Mouse (Mus musculus) c-Kit-negative CD71-positive TER-119-positive erythroid progenitor cells, embryonic 14.5 days (primary cell): ENCODE data around the gene Ptprd.

Experiments
- DNase-seq: peaks from one replicate; pipeline ENCODE4 v3.0.0-alpha.2; 2013; ENCODE audit warnings: low read depth, low spot score

Gene Ptprd

DNA sequence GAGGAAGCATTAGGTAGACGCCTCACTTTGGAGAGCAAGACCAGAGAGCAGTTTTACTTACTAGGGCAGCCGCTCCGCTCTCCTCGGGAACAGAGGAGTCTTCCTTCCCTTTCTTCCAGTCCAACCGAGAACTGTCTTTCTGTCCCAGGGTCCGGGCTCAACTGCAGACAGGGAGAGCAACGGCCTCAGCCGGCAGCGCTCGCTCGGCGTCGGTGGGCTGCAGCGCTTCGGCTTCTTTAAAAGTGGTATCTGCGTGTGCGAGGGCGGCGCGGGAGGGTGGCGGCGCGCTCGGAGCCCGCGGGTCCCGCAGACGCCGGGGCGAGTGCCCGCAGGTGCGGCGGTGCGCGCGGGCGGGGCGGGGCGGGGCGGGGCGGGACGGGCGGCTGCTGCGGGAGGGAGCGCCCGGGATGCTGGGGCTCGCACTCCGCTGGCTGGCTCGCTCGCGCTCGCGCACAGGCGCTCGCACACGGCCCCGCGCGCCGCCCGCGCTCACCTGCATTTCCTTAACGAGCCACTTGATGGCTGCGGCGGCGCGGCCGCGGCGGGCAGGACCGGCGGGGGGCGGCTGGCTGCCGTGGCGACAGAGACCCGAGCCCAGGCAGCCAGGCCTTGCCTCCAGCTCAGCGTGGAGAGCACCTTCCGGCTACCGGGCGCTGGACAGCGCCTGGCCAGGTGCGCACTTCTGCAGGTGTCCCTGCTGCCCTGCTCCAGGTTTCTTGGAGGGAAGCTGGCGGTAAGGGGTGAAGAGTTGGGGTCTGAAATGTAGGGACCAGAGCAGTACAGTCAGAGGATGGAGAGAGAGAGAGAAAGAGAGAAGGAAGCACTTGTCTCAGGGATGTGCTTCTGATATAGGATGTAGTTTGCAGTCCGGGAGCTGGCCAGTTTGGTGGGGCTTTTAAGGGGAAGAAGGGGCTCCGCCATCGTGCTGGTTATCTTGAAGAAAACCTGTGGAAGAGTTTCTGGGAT is at the start of gene Ptprd:
TSS of gene Ptprd (minus strand) at position 433 of the 966 bp plus-strand sequence.
- no peak for DNase-seq

DNA sequence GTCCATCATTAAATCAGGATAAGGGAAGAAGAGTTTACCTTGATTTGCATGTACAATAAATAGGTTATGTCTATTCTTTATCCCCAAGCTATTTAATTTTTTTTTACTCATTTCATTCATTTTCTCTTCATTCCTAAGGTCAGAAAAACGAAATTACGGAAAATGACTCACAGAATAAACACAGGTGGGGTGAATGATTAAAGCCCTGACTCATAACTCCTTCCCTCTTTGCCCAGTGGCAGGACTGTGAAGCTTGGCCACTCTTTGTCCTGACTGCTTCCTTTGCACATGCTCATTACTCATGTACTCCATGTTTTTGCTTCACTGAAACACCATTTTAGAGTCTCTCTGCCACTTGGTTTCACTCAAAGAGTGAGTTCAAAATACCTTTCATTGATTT is 24.1 kb upstream of the Ptprd start:
- DNase-seq, result no peak

DNA sequence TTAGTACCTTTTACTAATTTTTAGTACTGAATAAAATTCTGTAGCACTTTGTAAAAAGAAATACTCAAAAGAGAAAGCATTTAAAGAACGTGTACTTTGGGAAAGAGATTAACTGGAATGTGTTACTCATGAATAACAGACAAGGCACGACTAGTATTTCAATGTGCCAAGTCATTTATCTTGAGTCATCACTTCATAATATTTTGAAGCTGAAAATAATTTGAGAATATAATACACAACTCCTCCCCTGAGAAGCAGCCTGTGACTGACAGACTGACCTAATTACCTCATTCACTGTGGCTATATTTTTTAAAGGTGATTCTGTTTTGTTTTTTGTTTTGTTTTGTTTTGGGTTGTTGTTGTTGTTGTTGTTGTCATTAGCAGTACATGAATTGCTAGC is 23.6 kb upstream of the Ptprd start:
- no peak for DNase-seq

- DNase-seq, result no peak
Measured at GRCm38 (mm10) chr4:78234681-78235080, 22.9 kb upstream of the Ptprd start.

DNA sequence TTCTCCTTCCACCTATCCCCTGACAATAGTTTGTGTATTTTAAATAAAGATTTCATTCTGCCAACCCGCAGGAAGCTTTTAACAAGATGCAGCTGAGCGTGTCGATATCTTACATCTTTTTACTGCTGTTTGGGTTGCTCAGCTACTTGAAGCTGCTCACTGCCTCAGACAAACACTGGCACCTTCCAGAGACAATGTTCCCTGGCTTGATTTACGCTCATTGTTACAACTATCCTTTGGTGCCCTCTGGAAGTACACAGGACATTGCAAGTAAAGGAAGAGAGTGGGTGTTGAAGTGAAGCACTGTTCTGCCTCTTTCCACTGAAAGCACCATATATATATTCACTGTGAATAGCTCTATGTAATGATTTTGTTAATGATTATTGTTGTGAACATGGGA is 2.2 kb upstream of the Ptprd start:
- no peak for DNase-seq

DNA sequence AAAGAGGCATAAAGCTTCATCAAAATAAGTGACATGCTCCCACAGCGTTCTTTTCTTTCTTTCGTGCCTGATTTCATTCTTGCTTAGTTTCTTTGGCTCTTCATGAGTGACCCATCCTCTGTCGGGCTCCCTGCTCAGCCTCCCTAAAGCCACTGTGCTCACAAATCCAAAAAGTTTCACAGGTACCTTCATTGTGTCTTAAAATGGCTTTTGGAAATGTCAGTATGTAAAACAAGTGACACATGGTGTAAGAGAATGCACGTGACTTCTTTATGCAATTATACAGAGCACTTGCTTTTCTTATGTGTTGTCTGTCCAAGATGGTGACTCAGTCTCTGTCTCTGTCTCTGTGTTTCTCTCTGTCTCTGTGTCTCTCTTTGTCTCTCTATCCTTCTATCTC is 1.2 kb upstream of the Ptprd start:
- no peak for DNase-seq

DNA sequence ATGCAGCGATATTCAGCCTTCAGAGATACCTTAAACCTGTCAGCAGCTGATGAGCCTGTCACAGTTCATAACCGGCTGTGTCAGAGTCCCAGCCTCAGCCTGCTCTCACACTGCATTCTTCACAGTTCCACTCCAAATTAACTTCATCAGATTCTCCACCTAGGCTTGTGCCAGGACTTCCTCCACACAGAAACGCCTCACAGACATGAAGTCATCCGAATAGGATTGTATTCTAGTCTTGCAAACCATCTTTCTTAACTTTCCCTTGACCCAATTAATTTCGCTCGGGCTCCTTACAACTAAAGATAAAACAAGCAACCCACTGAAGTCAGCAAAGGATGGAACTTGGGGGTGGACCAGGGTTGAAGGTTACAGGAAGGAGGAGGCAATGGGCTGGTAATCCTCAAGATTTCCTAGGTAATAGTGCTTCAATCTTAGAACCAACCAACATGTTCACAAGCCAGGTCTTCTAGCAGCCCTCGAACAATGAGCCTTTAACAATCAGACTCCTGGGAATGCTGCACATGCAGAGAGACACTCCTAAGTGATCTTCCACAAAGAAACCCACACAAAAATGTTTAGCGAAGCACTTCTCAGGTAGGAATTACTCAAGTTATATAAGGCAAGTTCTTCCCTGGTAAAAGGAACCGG is 758 bp downstream of the Ptprd start:
- DNase-seq, result no peak

DNA sequence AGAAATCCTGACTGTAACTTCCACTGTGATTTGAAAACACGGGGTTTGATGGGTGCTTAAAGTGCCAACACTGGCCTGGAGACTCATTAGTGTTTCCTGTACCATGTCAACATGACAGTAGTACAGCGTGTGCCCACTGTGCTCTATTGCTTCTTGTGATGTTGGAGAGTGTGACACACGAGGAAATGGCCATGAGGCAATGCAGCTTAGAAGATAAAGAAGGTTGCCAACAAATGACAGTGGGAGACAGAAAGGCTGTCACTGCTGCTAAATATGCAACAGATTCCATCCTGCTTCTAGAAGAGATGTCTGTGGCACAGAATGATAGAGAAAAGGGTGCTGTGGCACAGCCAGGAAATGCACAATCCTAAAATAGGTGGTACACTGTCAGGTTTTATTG is 6.7 kb downstream of the Ptprd start:
- DNase-seq, result no peak

DNA sequence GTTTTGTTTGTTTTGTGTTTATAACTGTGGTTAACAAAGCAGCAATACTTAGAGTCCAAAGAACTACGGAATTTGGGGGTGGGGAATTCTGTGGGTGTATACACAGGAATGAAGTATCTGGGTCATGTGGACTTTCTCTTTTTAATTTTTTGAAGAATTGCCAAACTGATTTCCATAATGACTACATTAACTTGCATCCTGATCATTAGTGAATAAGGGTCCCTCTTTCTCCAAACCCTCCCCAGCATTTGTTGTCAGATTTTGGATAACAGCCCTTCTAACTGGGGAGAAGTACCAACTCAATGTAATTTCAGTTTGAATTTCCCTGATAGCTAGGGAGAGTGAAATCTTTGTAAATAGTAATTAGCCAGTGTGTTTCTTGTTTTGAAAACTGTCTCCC is 43.3 kb downstream of the Ptprd start:
- DNase-seq, result no peak

DNA sequence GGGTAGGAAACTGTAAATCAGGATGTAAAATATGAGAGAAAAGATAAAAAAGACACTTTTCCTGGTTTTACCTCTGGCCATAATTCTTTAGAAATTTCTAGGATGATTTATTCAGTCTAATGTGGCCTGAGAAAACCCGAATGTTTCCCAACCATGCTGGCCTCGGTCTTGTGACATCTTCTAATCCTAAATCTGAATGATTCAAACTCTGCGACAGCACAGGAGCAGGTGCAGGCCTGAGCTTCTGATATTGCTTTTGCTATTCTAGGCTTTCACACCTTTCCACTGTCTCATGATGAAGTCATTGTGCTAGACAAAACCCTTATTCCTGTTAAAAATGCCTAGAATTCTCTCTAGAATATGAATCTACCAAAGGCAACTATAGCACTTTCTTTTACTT is 51.3 kb downstream of the Ptprd start:
- DNase-seq, result no peak

GRCm38 (mm10) chr4:78150561-78150960 is 61.2 kb downstream of the Ptprd start:
- DNase-seq, result no peak

- no peak for DNase-seq
Measured at GRCm38 (mm10) chr4:78142767-78143148, 69.0 kb downstream of the Ptprd start.

GRCm38 (mm10) chr4:78142088-78142766 is 69.5 kb downstream of the Ptprd start:
- DNase-seq, result no peak

DNA sequence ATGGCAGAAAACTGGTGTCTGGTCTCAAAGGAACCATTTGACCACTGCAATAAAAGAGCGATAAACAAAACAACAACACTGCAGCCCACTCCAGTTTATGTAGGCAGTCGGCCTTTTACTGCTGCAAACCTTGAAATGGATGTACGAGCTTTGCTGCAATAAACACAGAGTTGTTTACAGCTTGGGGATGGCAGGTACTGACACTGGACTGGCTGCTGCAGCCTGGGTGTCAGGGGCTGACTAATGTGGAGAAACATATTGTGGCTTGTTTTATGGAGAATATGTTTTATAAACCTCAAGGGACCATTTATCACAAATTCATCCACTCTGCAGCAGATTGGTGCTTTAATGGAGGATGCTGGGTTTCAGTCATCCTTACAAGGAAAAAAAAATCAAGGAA is 100.9 kb downstream of the Ptprd start:
- DNase-seq, result no peak

DNA sequence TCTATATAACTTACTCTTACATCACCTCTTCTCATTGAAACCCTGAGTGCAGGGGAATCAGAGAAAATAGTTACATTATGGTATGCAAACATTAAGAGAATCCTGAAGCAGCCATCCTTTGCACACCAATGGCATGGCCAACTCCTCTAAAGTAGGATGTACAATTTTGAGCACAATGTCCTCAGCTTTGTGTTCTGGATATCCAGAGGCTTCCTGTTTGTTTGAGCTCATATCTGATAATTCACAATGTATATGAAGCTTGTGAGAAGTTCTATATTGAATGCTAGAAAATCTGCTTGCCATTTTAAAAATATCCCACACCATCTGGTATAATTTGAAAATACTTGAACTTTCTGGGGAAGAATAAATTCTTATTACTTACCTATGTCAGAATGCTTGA is 114.2 kb downstream of the Ptprd start:
- no peak for DNase-seq

GRCm38 (mm10) chr4:78082744-78083143 is 129.0 kb downstream of the Ptprd start:
- DNase-seq, result no peak

GRCm38 (mm10) chr4:78077499-78077898 is 134.3 kb downstream of the Ptprd start:
- no peak for DNase-seq

GRCm38 (mm10) chr4:78077087-78077486 is 134.7 kb downstream of the Ptprd start:
- DNase-seq, result no peak

- no peak for DNase-seq
Measured at GRCm38 (mm10) chr4:78038401-78038800, 173.4 kb downstream of the Ptprd start.

GRCm38 (mm10) chr4:78002065-78002464 is 209.7 kb downstream of the Ptprd start:
- DNase-seq, result no peak

DNA sequence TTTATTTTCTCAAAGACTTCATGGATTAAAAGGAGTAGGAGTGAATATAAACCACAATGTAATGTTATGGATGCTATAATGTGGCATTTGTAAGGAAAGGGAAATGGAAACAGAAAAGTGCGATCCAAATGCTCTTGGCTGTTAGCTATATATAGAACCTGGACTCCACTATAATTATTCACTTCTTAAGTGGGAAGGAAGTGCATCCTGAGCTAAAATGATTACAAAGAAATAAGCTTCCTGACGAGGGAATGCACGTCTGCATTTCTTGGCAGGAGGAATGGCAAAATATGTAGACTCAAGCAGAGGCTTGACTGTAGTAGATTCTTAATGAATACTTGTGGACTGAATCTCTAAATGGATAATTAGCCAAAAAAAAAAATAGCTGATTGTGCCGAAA is 219.1 kb downstream of the Ptprd start:
- DNase-seq, result no peak

GRCm38 (mm10) chr4:77982094-77982493 is 229.7 kb downstream of the Ptprd start:
- no peak for DNase-seq
